Mouse (Mus musculus): ENCODE results near the gene Dysf. TPM values are rescaled to one million over a fixed set of nuclear protein-coding genes. Genes with fewer than 3 reads are reported as not detected.
"Not testable (repeated sequence)": the region's sequence is repeated elsewhere in the genome, so short reads cannot be mapped to it uniquely, and the experiment has no call there.

Dysf gene
- total RNA-seq (2022): 10 to 100 TPM; 46.1 to 59.1 (median 51.7) TPM

- no peak for DNase-seq
Measured at GRCm38 (mm10) chr6:84008363-84009171, at the start of gene Dysf. Dysf (plus strand) TSS chr6:84008590.

- no peak for DNase-seq
Measured at GRCm38 (mm10) chr6:83987642-83988041, 20.7 kb upstream of the Dysf start.

GRCm38 (mm10) chr6:84002716-84003115, 5.7 kb upstream of the Dysf start:
- no peak for DNase-seq

GRCm38 (mm10) chr6:84004295-84004694, 4.1 kb upstream of the Dysf start:
- no peak for DNase-seq

- DNase-seq: no peak
Measured at GRCm38 (mm10) chr6:84009172-84009872, 932 bp downstream of the Dysf start.

- no peak for DNase-seq
Measured at GRCm38 (mm10) chr6:84009915-84010302, 1.5 kb downstream of the Dysf start.

- no peak for DNase-seq
Measured at GRCm38 (mm10) chr6:84010303-84011225, 2.2 kb downstream of the Dysf start.

- peak; percentile 52 for DNase-seq
Measured at GRCm38 (mm10) chr6:84014961-84015683, 6.7 kb downstream of the Dysf start.

- DNase-seq: no peak
Measured at GRCm38 (mm10) chr6:84016851-84017250, 8.5 kb downstream of the Dysf start.

- DNase-seq: no peak
Measured at GRCm38 (mm10) chr6:84017392-84017791, 9.0 kb downstream of the Dysf start.

GRCm38 (mm10) chr6:84018906-84019550, 10.6 kb downstream of the Dysf start:
- peak; percentile 53 for DNase-seq

- no peak for DNase-seq
Measured at GRCm38 (mm10) chr6:84020002-84020401, 11.6 kb downstream of the Dysf start.

- no peak for DNase-seq
Measured at GRCm38 (mm10) chr6:84021990-84022389, 13.6 kb downstream of the Dysf start.

GRCm38 (mm10) chr6:84025636-84026035, 17.2 kb downstream of the Dysf start:
- no peak for DNase-seq

- DNase-seq: no peak
Measured at GRCm38 (mm10) chr6:84028791-84029190, 20.4 kb downstream of the Dysf start.

GRCm38 (mm10) chr6:84029775-84030174, 21.4 kb downstream of the Dysf start:
- DNase-seq: no peak

GRCm38 (mm10) chr6:84032516-84032915, 24.1 kb downstream of the Dysf start:
- not testable (repeated sequence) for DNase-seq

- no peak for DNase-seq
Measured at GRCm38 (mm10) chr6:84043251-84043940, 35.0 kb downstream of the Dysf start.

- no peak for DNase-seq
Measured at GRCm38 (mm10) chr6:84044679-84045078, 36.3 kb downstream of the Dysf start.

GRCm38 (mm10) chr6:84048856-84049255, 40.5 kb downstream of the Dysf start:
- peak; percentile 34 for DNase-seq

GRCm38 (mm10) chr6:84050238-84050637, 41.8 kb downstream of the Dysf start:
- DNase-seq: no peak

All from adrenal gland, adult 8-10 months (tissue).